Comparison of ENCODE assay signal across 9 mouse cellular contexts in genomic region chr19:58395785-58396603, GRCm38 (mm10). TPM values are rescaled to one million over a fixed set of nuclear protein-coding genes. Genes with fewer than 3 reads are reported as not detected.
A peak's percentile ranks its signal among the peaks of the same experiment; 100 is the strongest.
DNase-seq lines count a peak whose midpoint lies in the region; ATAC-seq and TF ChIP-seq lines count a peak whose summit lies in the region.
"Had no signal": no experiment of that assay in that cellular context is flagged by ENCODE, and none has a peak within 500 bp of the region (broad histone marks: within the 10 kb centered on the region; RNA-seq: fewer than 3 reads in every experiment).

No protein-coding gene starts in this region.

- peak overlapping the region; percentile 55 for H3K27ac ChIP-seq in lung, embryonic 15.5 days
- 0 out of 2 replicates have a peak overlapping the region, but pooled peaks have one; percentile 18 for H3K27ac ChIP-seq in embryonic facial prominence, embryonic 13.5 days
- peak overlapping the region; percentile 82 for H3K27ac ChIP-seq in liver, adult 2 months (replicated peaks; ENCODE audit: insufficient read depth, low read depth, low read length)
- peak overlapping the region; percentile 84 for H3K27ac ChIP-seq in stomach, embryonic 15.5 days

- peaks cover 17% of the 10 kb centered on the region for H3K4me1 ChIP-seq in lung, embryonic 15.5 days
- peaks cover 17% of the 10 kb centered on the region for H3K4me1 ChIP-seq in embryonic facial prominence, embryonic 13.5 days
- H3K4me1 ChIP-seq in liver, adult 2 months (ENCODE audit: control insufficient read depth, insufficient read depth, low read length) = peaks cover 29% of the 10 kb centered on the region
- 0 out of 2 replicates have a peak, but pooled peaks cover 6% of the 10 kb centered on the region for H3K4me1 ChIP-seq in stomach, embryonic 15.5 days

- no peak overlapping the region for H3K4me2 ChIP-seq in lung, embryonic 15.5 days
- H3K4me2 ChIP-seq in embryonic facial prominence, embryonic 13.5 days = peak overlapping the region; percentile 39
- H3K4me2 ChIP-seq in stomach, embryonic 15.5 days = peak overlapping the region; percentile 29

- DNase-seq in lung, postnatal 10 days = no peak
- peak; percentile 98 for DNase-seq in liver, adult 2 months (ENCODE audit: extremely low read depth, low read depth, low spot score)
- DNase-seq in frontal cortex, postnatal 36 days (ENCODE audit: low spot score in 2 of 2) = no peak
- no peak for DNase-seq in gastrocnemius, postnatal 36 days
- DNase-seq in left cerebral cortex, adult 18-20 months (ENCODE audit: low spot score in 2 of 2) = no peak
- DNase-seq: cerebellum, adult 9-10 months had no signal

- no peaks in the 10 kb centered on the region for H3K9me3 ChIP-seq in lung, embryonic 15.5 days
- H3K9me3 ChIP-seq in embryonic facial prominence, embryonic 13.5 days = no peaks in the 10 kb centered on the region
- H3K9me3 ChIP-seq in stomach, embryonic 15.5 days = no peaks in the 10 kb centered on the region

- no peak for TF ChIP-seq POLR2A in liver, adult 2 months (IDR thresholded peaks at IDR 0.05; ENCODE audit: extremely low read depth, insufficient read depth, low read length)

- no peak; the same call in 1 of the 2 replicates for ATAC-seq in lung, embryonic 15.5 days (ENCODE audit: borderline replicate concordance, extremely low read depth, low FRiP score, low TSS enrichment)
- ATAC-seq in embryonic facial prominence, embryonic 13.5 days (ENCODE audit: insufficient number of reproducible peaks, insufficient read depth, low FRiP score, low TSS enrichment, low read depth) = no peak
- ATAC-seq in stomach, embryonic 15.5 days (ENCODE audit: insufficient read depth, low FRiP score, low read depth) = peak; percentile 33; the same call in 1 of the 2 replicates

- intact Hi-C loops in gastrocnemius, postnatal 36 days (cut with DNase I) = no loop called here

- TF ChIP-seq CTCF in liver, adult 2 months (IDR thresholded peaks at IDR 0.05; ENCODE audit: low read depth, low read length) = no peak

- WGBS in lung, embryonic 15.5 days = 56% methylated on average over 16 of the region's 16 CpGs
- 22% methylated on average over 16 of the region's 16 CpGs for WGBS in embryonic facial prominence, embryonic 13.5 days
- 13% methylated on average over 16 of the region's 16 CpGs for WGBS in liver, adult 2 months
- WGBS in stomach, embryonic 15.5 days = 60% methylated on average over 16 of the region's 16 CpGs

- H3K36me3 ChIP-seq in lung, embryonic 15.5 days = no peaks in the 10 kb centered on the region
- no peaks in the 10 kb centered on the region for H3K36me3 ChIP-seq in embryonic facial prominence, embryonic 13.5 days
- H3K36me3 ChIP-seq in liver, adult 2 months (ENCODE audit: control insufficient read depth, insufficient read depth, low read length) = no peaks in the 10 kb centered on the region; the same call in 1 of the 2 replicates
- no peaks in the 10 kb centered on the region for H3K36me3 ChIP-seq in stomach, embryonic 15.5 days

- no peak overlapping the region for H3K4me3 ChIP-seq in lung, embryonic 15.5 days
- no peak overlapping the region for H3K4me3 ChIP-seq in embryonic facial prominence, embryonic 13.5 days
- H3K4me3 ChIP-seq in liver, adult 2 months (ENCODE audit: insufficient read depth, low read depth, low read length) = 0 out of 2 replicates have a peak overlapping the region, but pooled peaks have one; percentile 5
- no peak overlapping the region for H3K4me3 ChIP-seq in stomach, embryonic 15.5 days (replicated peaks)

- no peak overlapping the region for H3K9ac ChIP-seq in lung, embryonic 15.5 days
- no peak overlapping the region for H3K9ac ChIP-seq in embryonic facial prominence, embryonic 13.5 days
- H3K9ac ChIP-seq in liver, adult 2 months (ENCODE audit: low read depth, low read length) = peak overlapping the region; percentile 64
- H3K9ac ChIP-seq in stomach, embryonic 15.5 days = no peak overlapping the region

- peaks cover 27% of the 10 kb centered on the region for H3K79me2 ChIP-seq in liver, adult 2 months (ENCODE audit: control insufficient read depth, insufficient read depth, low read length)

- H3K27me3 ChIP-seq in lung, embryonic 15.5 days = no peaks in the 10 kb centered on the region
- H3K27me3 ChIP-seq in embryonic facial prominence, embryonic 13.5 days = no peaks in the 10 kb centered on the region
- no peaks in the 10 kb centered on the region for H3K27me3 ChIP-seq in liver, adult 2 months (ENCODE audit: control insufficient read depth, insufficient read depth, low read length)
- no peaks in the 10 kb centered on the region for H3K27me3 ChIP-seq in stomach, embryonic 15.5 days (replicated peaks)

RNA-seq across cellular contexts. Expression of gene Gfra1, which starts 59.7 kb away (rescaled TPM):
- 7.9 and 9.5 TPM in 2 replicates for polyA plus RNA-seq in lung, embryonic 15.5 days (2015; fragmentation: Nextera tagmentation; extraction: Ambion mirVana)
- 22.9 and 24.0 TPM in 2 replicates for polyA plus RNA-seq in embryonic facial prominence, embryonic 13.5 days (2015; fragmentation: Nextera tagmentation; extraction: Ambion mirVana)
- 101 and 109 TPM in 2 replicates for total RNA-seq in liver, adult 2 months (2014; rRNA removed)
- 38.9 and 42.4 TPM in 2 replicates for polyA plus RNA-seq in liver, adult 2 months (2012; rRNA removed)
- polyA plus RNA-seq in stomach, embryonic 15.5 days (2015; fragmentation: Nextera tagmentation; extraction: Ambion mirVana) = 33.0 and 40.4 TPM in 2 replicates
- total RNA-seq in gastrocnemius, postnatal 36 days (2021) = 1 to 10 TPM; 2.3 to 2.9 TPM
- 10 to 100 TPM; 30.8 to 36.6 TPM for total RNA-seq in left cerebral cortex, adult 18-20 months (2021)

Comparison
In these comparisons a context has a peak if more than half of its experiments do, and no peak if none do; other contexts are left out.
1. H3K27ac ChIP-seq: peak in every context shown above with its lines; median percentile 84 in stomach, embryonic 15.5 days; 82 in liver, adult 2 months; 55 in lung, embryonic 15.5 days; 18 in embryonic facial prominence, embryonic 13.5 days.